Mouse (Mus musculus) heart, postnatal 0 days (tissue): ENCODE data around the gene Ino80. TPM values are rescaled to one million over a fixed set of nuclear protein-coding genes. Genes with fewer than 3 reads are reported as not detected.
"Not testable (repeated sequence)": the region's sequence is repeated elsewhere in the genome, so short reads cannot be mapped to it uniquely, and the experiment has no call there.

ENCODE experiments used
- ATAC-seq: fragments of 200-750 bp; cut with Nextera tagmentation; 2 replicates; pipeline ENCODE4 v1.8.0; 2017; ENCODE audit warnings: low read depth, moderate number of reproducible peaks, moderate library complexity; ENCODE audit not compliant: insufficient read depth
- DNase-seq: peaks from one replicate; pipeline ENCODE4 v3.0.0-alpha.2; 2016; ENCODE audit warnings: low spot score
- H3K27ac ChIP-seq: fragments of 300-500 bp; sonication (generic); 2 replicates; pipeline ENCODE4 v1.5.1; 2014; ENCODE audit warnings: low read depth, mild to moderate bottlenecking
- H3K27me3 ChIP-seq: fragments of 300-500 bp; sonication (generic); 2 replicates; pipeline ENCODE4 v1.6.1; 2014; ENCODE audit warnings: low read length, mixed read lengths; ENCODE audit not compliant: control insufficient read depth, insufficient read depth
- H3K36me3 ChIP-seq: fragments of 300-500 bp; sonication (generic); replicated peaks from 2 replicates; pipeline ENCODE4 v1.6.1; 2014; ENCODE audit warnings: low read length, mixed read lengths; ENCODE audit not compliant: control insufficient read depth, insufficient read depth
- H3K4me1 ChIP-seq: fragments of 300-500 bp; sonication (generic); 2 replicates; pipeline ENCODE4 v1.6.1; 2014; ENCODE audit warnings: antibody characterized with exemption; ENCODE audit not compliant: control insufficient read depth, insufficient read depth
- H3K4me2 ChIP-seq: fragments of 300-500 bp; sonication (generic); 2 replicates; pipeline ENCODE4 v1.6.1; 2014; ENCODE audit warnings: low read depth, mild to moderate bottlenecking, low read length, moderate library complexity
- H3K4me3 ChIP-seq: fragments of 300-500 bp; sonication (generic); 2 replicates; pipeline ENCODE4 v1.5.1; 2014; ENCODE audit warnings: low read depth, low read length
- H3K9ac ChIP-seq: fragments of 300-500 bp; sonication (generic); replicated peaks from 2 replicates; pipeline ENCODE4 v1.6.1; 2014; ENCODE audit warnings: low read depth, low read length, mixed read lengths
- H3K9me3 ChIP-seq: fragments of 300-500 bp; sonication (generic); replicated peaks from 2 replicates; pipeline ENCODE4 v1.6.1; 2016; ENCODE audit warnings: low read length; ENCODE audit not compliant: control insufficient read depth
- CTCF ChIP-seq: IDR thresholded peaks from 2 replicates; pipeline ENCODE4 v1.5.1; 2016; ENCODE audit warnings: antibody characterized with exemption, control low read depth, low read depth
- EP300 ChIP-seq: IDR thresholded peaks from 2 replicates; pipeline ENCODE4 v1.6.1; 2016; ENCODE audit warnings: antibody characterized with exemption, low read depth
- WGBS: fragments of 180-500 bp; shearing (Covaris S2); extraction: QIAGEN DNeasy Blood & Tissue Kit; methylation state at CpG from one replicate; pipeline ENCODE4 v1.1.7; 2014; 5-methylcytosine and 5-hydroxymethylcytosine counted together
- polyA plus RNA-seq: library from polyadenylated mRNA; unstranded; fragments of >200 nt; fragmentation: Nextera tagmentation; extraction: Ambion mirVana; gene quantifications from 2 replicates; pipeline ENCODE4 v1.2.1, GENCODE M21; 2015
- total RNA-seq: library from RNA; depleted of rRNA; stranded (reverse); fragments of >200 nt; gene quantifications from 2 replicates; pipeline ENCODE4 v1.2.3, GENCODE M21; 2014; ENCODE audit warnings: low replicate concordance

The Ino80 gene
- total and polyA plus RNA-seq, 2 experiments from 2014 or later, result 1.7 to 7.2 TPM

DNA sequence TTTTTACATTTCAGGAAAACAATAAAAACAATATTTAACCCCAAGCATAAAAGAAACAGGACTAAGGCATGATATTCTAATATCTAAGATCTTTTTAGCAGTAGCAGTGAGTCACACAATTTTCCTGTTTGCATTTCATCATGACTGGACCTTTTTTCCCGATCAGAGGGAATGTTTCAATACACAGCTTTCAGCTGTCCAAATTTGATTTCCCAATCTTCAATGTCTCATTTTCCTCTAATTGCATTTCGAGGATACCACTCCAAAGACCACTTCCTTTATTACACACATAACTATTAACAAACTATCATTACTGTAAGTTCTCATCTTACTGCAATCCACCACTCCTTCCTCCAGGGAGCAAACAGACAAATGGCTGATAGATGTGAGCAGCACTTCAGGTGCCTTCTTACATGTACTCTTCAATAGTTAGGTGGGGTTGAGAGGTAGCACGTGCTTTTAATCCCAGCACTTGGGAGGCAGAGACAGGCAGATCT lies 36.6 kb upstream of the Ino80 start:
- Histone ChIP-seq H3K36me3 (no peaks in the 10 kb centered on the region), H3K4me1 (no peaks in the 10 kb centered on the region), H3K27me3 (no peaks in the 10 kb centered on the region), H3K27ac (no peak overlapping the region), H3K4me2 (no peak overlapping the region), H3K9me3 (no peaks in the 10 kb centered on the region), H3K4me3 (no peak overlapping the region), H3K9ac (no peak overlapping the region)
- TF ChIP-seq EP300 (no peak), CTCF (no peak)
- DNase-seq (no peak), ATAC-seq (no peak)
- 66% methylated on average over 3 of the region's 3 CpGs for WGBS

DNA sequence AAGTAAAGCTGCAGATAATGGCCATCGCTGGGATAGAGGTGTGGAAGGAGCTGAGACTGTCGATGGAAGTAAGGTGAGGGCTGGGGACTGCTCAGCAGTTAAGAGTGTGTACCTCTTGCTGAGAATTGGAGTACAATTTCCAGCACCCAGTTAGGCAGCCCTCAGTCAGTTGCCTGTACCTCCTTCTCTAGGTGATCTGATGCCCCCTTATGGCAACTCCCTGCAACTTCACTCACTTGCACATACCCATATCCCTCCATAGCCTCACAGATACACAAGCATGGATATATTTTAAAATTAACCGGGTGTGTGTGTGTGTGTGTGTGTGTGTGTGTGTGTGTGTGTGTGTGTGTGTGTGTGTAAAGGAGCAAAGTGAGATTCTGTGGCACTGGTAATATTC lies 34.8 kb upstream of the Ino80 start:
- DNase-seq (no peak), ATAC-seq (no peak)
- TF ChIP-seq CTCF (peak; percentile 17), EP300 (no peak)
- no peaks in the 10 kb centered on the region for H3K36me3 ChIP-seq
- H3K27ac ChIP-seq, result no peak overlapping the region
- no peak overlapping the region for H3K4me2 ChIP-seq
- H3K9me3 ChIP-seq, result no peaks in the 10 kb centered on the region
- H3K4me1 ChIP-seq, result no peaks in the 10 kb centered on the region
- H3K27me3 ChIP-seq, result no peaks in the 10 kb centered on the region
- H3K9ac ChIP-seq, result no peak overlapping the region
- H3K4me3 ChIP-seq, result no peak overlapping the region
- WGBS, result 73% methylated on average over 3 of the region's 3 CpGs

DNA sequence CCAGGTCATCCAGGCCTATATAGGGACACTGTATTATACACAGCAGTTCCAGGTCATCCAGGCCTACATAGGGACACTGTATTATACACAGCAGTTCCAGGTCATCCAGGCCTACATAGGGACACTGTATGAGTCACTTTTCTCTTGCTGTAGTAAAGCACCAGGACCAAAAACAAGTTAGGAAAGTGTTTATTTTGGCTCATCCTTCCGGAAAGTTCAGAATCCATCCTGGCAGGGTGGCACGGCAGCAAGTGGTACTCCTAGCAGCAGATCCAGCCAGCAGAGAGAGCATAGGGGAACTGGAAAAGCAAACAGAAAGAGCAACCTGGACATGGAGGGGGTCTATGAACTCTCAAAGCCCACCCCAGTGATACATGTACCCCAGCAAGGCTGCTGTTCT lies 33.4 kb upstream of the Ino80 start:
- no peaks in the 10 kb centered on the region for H3K9me3 ChIP-seq
- no peak overlapping the region for H3K4me2 ChIP-seq
- no peaks in the 10 kb centered on the region for H3K4me1 ChIP-seq
- H3K4me3 ChIP-seq, result no peak overlapping the region
- H3K9ac ChIP-seq, result no peak overlapping the region
- WGBS, result 69% methylated on average over 2 of the region's 2 CpGs
- no peak for TF ChIP-seq CTCF
- TF ChIP-seq EP300, result no peak
- H3K36me3 ChIP-seq, result no peaks in the 10 kb centered on the region
- DNase-seq (no peak), ATAC-seq (no peak)
- no peaks in the 10 kb centered on the region for H3K27me3 ChIP-seq
- no peak overlapping the region for H3K27ac ChIP-seq

DNA sequence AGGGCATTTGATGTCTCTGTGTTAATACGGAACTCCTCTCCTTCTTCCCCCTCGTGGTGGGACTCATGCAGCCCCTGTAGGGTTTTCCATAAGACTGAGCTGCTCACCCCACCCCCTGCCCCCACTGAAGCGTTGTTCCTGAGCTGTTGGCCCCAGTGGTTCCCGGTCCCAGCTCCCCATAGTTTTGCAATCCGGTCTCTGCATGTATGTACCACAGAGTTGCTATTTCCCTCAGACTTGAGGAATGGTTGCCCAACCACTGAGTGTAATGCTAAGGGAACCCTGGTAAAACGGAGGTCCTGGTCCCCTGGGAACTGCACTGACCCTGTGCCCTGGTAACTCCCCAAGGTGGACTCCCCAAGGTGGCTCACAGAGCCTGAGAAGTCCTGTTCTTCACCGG lies 31.0 kb upstream of the Ino80 start:
- not testable (repeated sequence) for H3K9ac ChIP-seq

DNA sequence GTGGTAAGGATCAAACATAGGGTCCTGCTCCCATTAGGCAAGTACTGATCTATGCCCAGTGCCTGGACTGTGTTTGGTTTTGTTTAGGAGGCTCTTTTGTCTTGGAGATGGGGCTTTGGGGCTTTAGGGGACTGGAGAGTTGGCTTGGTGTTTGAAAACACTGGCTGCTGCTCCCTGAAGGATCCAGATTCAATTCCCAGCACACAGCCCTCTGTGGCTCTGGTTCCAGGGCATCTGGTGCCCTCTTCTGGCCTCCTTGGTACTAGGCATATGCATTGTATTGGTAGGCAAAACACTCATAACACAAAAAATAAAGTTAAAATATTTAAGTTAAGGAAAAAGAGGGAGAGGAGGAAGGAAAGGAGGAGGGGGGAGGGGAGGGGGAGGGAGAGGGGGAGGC lies 29.6 kb upstream of the Ino80 start:
- no peak overlapping the region for H3K4me2 ChIP-seq
- H3K9ac ChIP-seq, result no peak overlapping the region
- no peaks in the 10 kb centered on the region for H3K36me3 ChIP-seq
- H3K9me3 ChIP-seq, result no peaks in the 10 kb centered on the region
- H3K27me3 ChIP-seq, result no peaks in the 10 kb centered on the region
- TF ChIP-seq EP300, result no peak
- peak; percentile 22; the same call in 1 of the 2 replicates for TF ChIP-seq CTCF
- no peak for DNase-seq
- H3K4me3 ChIP-seq, result no peak overlapping the region
- H3K4me1 ChIP-seq, result no peaks in the 10 kb centered on the region
- ATAC-seq, result no peak
- H3K27ac ChIP-seq, result no peak overlapping the region

More for the DNA sequence above, 31.0 kb upstream of the Ino80 start:
- not testable (repeated sequence) for DNase-seq, H3K27me3 ChIP-seq, H3K27ac ChIP-seq, ATAC-seq, H3K4me1 ChIP-seq, H3K36me3 ChIP-seq, H3K4me3 ChIP-seq, H3K9me3 ChIP-seq, H3K4me2 ChIP-seq
- 52% methylated on average over 7 of the region's 7 CpGs for WGBS

DNA sequence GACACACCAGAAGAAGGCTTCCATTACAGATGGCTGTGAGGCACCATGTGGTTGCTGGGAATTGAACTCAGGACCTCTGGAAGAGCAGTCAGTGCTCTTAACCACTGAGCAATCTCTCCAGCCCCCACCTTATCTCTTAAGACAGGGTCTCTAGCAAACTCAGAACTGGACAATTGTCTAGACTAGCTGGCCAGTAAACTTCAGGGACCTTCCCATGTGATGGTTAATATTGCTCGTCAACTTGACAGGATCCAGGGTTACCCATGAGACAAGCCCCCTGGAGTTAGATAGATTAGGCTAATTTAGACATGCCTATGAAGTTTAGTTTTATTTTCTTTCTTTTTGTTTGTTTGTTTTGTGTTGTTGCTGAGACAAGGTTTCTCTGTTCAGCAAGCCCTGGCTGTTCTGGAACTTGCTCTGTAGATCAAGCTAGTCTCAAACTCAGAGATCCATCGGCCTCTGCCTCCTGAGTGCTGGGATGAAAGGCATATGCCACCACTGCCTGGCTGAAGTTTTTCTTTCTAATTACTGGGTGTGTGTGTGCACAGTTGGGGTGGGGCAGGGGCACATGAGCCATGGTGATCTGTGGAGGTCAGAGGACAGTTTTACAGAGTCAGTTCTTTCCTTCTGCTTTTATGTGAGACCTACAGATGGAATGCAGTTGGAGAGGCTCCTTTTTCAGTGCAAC lies 23.6 kb upstream of the Ino80 start:
- Histone ChIP-seq H3K4me2 (no peak overlapping the region), H3K9me3 (no peaks in the 10 kb centered on the region), H3K27ac (no peak overlapping the region), H3K4me1 (no peaks in the 10 kb centered on the region), H3K27me3 (no peaks in the 10 kb centered on the region), H3K9ac (no peak overlapping the region), H3K36me3 (no peaks in the 10 kb centered on the region), H3K4me3 (no peak overlapping the region)
- DNase-seq, result no peak
- TF ChIP-seq EP300, result no peak
- no peak for TF ChIP-seq CTCF
- 72% methylated on average over 2 of the region's 2 CpGs for WGBS
- no peak for ATAC-seq
